Mouse (Mus musculus) T-helper 1 cell (primary cell): ENCODE data around the gene Stk36.

ENCODE experiments used
- in situ Hi-C: fragments of 300-600 bp; cut with MboI, MseI; formaldehyde crosslinking; loops from one replicate; pipeline ENCODE4 v1.15.1; 2025; ENCODE audit warnings: high pct_unique_total_duplicates

Gene Stk36

DNA sequence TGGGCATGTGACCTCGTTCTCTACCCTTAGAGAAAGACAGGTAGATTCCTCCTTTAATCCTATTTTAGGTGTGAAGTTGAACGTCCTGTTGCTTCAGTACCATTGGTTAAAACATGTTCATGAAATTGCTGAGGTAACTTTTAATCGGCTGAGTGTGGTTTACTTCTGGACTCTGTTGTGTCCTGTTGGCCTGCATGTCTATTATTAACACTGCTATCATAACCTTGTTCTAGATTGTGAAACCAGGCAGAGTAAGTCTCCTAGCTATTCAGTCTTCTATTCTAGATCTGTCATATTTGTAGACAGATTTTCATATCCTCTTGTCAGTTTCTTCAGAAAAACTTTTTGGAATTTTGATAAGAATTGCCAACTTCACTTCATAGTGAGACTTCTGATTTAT, 67.1 kb downstream of the Stk36 start:
- in situ Hi-C loops: no loop called here

DNA sequence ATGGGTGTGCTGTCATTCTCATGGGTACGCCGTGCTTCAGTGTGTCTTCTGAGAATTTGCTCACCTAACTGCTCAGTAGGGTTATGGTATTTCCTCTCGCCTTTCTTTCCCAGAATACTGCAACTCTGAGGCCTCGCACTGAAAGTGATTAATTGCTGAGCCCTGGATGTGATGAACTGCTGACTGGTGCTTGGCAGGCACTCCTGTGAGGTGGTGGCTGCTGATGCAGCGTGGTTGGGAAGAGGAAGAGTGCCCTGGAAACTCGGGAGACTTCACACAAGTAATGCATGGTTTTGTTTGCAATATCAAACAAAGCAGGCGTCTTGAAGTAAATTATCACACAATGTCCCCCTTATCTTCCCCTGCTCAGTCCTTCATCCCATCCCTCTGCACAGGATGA, 71.5 kb downstream of the Stk36 start:
- in situ Hi-C loops: no loop called here

DNA sequence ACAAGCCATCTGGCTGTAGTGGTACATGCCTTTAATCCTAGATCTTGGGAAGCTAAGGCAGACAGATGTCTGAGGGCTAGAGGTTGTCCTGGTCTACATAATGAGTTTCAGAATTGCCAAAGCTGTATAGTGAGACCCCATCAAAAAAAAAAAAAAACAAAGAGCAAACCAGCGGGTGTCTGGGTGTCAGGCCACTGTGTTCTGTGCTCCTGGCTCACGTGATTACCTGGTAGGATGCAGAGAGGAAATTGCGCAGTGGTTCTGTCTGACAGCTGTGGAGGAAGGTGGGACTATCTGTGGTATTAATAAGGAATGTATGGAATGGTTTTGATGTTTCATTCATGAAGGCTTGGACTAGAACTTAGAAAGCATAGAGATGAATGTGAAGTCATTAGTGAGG, 75.6 kb downstream of the Stk36 start:
- in situ Hi-C loops: no loop called here

DNA sequence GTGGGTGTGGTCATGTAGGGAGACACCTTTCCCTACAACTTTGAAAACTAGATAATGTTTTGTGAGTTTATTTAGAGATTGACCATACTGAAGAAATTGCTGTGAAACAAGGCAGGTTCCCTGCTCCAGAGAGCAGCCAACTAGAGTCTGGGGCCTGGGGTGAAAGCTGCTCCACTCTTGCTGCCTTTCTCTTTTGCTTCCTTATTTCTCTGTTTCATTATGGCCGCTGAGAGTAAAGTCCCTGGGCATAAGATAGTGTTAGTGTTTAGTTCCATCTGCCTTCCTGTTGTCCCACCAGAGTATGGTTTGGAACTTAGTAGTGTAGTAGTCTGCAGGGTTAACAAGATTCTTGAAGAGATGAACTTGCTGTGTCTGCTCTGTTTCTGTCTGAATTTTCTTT, 76.6 kb downstream of the Stk36 start:
- in situ Hi-C loops: no loop called here
